Mouse (Mus musculus) cerebral cortex, adult 2 months (tissue): ENCODE measurements around the gene Slc27a5.

Experiments used
- WGBS: fragments of 180-500 bp; shearing (Covaris S2); methylation state at CpG from one replicate; pipeline ENCODE4 v1.1.7; 2018; 5-methylcytosine and 5-hydroxymethylcytosine counted together

Slc27a5 gene

GRCm38 (mm10) chr7:13024805-13025204, 26.8 kb upstream of the Slc27a5 start:
- under 1% methylated on average over 42 of the region's 44 CpGs for WGBS

- under 1% methylated on average over 92 of the region's 95 CpGs for WGBS
Measured at GRCm38 (mm10) chr7:13023928-13024731, 26.1 kb upstream of the Slc27a5 start.

GRCm38 (mm10) chr7:13022773-13023535, 25.0 kb upstream of the Slc27a5 start:
- 6% methylated on average over 31 of the region's 31 CpGs for WGBS

GRCm38 (mm10) chr7:13015217-13015616, 17.2 kb upstream of the Slc27a5 start:
- WGBS: 86% methylated on average over 1 of the region's 1 CpGs

GRCm38 (mm10) chr7:13014275-13014839, 16.4 kb upstream of the Slc27a5 start:
- WGBS: 54% methylated on average over 6 of the region's 6 CpGs

GRCm38 (mm10) chr7:13013671-13014070, 15.7 kb upstream of the Slc27a5 start:
- 76% methylated on average over 4 of the region's 4 CpGs for WGBS

- 8% methylated on average over 26 of the region's 26 CpGs for WGBS
Measured at GRCm38 (mm10) chr7:13010005-13010908, 12.3 kb upstream of the Slc27a5 start, which contains the start of gene Zbtb45. Zbtb45 (minus strand) TSS chr7:13010034.

GRCm38 (mm10) chr7:13009143-13010004, 11.4 kb upstream of the Slc27a5 start:
- under 1% methylated on average over 42 of the region's 42 CpGs for WGBS

GRCm38 (mm10) chr7:13007341-13008092, 9.5 kb upstream of the Slc27a5 start:
- WGBS: 61% methylated on average over 57 of the region's 57 CpGs

GRCm38 (mm10) chr7:13006531-13006930, 8.5 kb upstream of the Slc27a5 start:
- 73% methylated on average over 10 of the region's 10 CpGs for WGBS

GRCm38 (mm10) chr7:13006011-13006410, 8.0 kb upstream of the Slc27a5 start:
- 70% methylated on average over 17 of the region's 17 CpGs for WGBS

- 78% methylated on average over 5 of the region's 5 CpGs for WGBS
Measured at GRCm38 (mm10) chr7:13003380-13003779, 5.4 kb upstream of the Slc27a5 start.

- 89% methylated on average over 1 of the region's 1 CpGs for WGBS
Measured at GRCm38 (mm10) chr7:13001584-13001983, 3.6 kb upstream of the Slc27a5 start.

- 84% methylated on average over 3 of the region's 3 CpGs for WGBS
Measured at GRCm38 (mm10) chr7:12998851-12999250, 859 bp upstream of the Slc27a5 start, which contains the start of gene Trim28. Trim28 (plus strand) TSS chr7:12999114.

GRCm38 (mm10) chr7:12997230-12997629, 762 bp downstream of the Slc27a5 start:
- WGBS: 81% methylated on average over 5 of the region's 5 CpGs

- 88% methylated on average over 10 of the region's 10 CpGs for WGBS
Measured at GRCm38 (mm10) chr7:12993148-12993547, 4.8 kb downstream of the Slc27a5 start.

- WGBS: 5% methylated on average over 3 of the region's 3 CpGs
Measured at GRCm38 (mm10) chr7:12992222-12992621, 5.8 kb downstream of the Slc27a5 start.

- WGBS: 83% methylated on average over 8 of the region's 8 CpGs
Measured at GRCm38 (mm10) chr7:12987409-12988189, 10.4 kb downstream of the Slc27a5 start.

GRCm38 (mm10) chr7:12986906-12987305, 11.1 kb downstream of the Slc27a5 start:
- 83% methylated on average over 8 of the region's 8 CpGs for WGBS
